Mouse (Mus musculus) hindbrain, embryonic 14.5 days (tissue): ENCODE results near the gene Kdm2b. TPM values are rescaled to one million over a fixed set of nuclear protein-coding genes. Genes with fewer than 3 reads are reported as not detected.

Experiments used
- ATAC-seq: fragments of 200-750 bp; cut with Nextera tagmentation; 2 replicates; pipeline ENCODE4 v1.8.0; 2017; ENCODE audit warnings: moderate number of reproducible peaks, mild to moderate bottlenecking, moderate TSS enrichment, moderate library complexity; ENCODE audit not compliant: low FRiP score
- DNase-seq: peaks from one replicate; pipeline ENCODE4 v3.0.0-alpha.2; 2015; ENCODE audit warnings: low spot score
- H3K27ac ChIP-seq: fragments of 300-500 bp; sonication (generic); 2 replicates; pipeline ENCODE4 v1.5.1; 2014; ENCODE audit warnings: mild to moderate bottlenecking, moderate library complexity
- H3K27me3 ChIP-seq: fragments of 300-500 bp; sonication (generic); 2 replicates; pipeline ENCODE4 v1.6.1; 2014; ENCODE audit warnings: mild to moderate bottlenecking, low read length, mixed read lengths; ENCODE audit not compliant: control insufficient read depth, insufficient read depth
- H3K36me3 ChIP-seq: fragments of 300-500 bp; sonication (generic); replicated peaks from 2 replicates; pipeline ENCODE4 v1.6.1; 2014; ENCODE audit not compliant: control insufficient read depth, insufficient read depth
- H3K4me1 ChIP-seq: fragments of 300-500 bp; sonication (generic); replicated peaks from 2 replicates; pipeline ENCODE4 v1.6.1; 2014; ENCODE audit warnings: antibody characterized with exemption, low read length, mixed read lengths; ENCODE audit not compliant: control insufficient read depth, insufficient read depth
- H3K4me2 ChIP-seq: fragments of 300-500 bp; sonication (generic); replicated peaks from 2 replicates; pipeline ENCODE4 v1.6.1; 2014; ENCODE audit warnings: mild to moderate bottlenecking, moderate library complexity
- H3K4me3 ChIP-seq: fragments of 300-500 bp; sonication (generic); replicated peaks from 2 replicates; pipeline ENCODE4 v1.5.1; 2014; ENCODE audit warnings: mild to moderate bottlenecking, low read length
- H3K9ac ChIP-seq: fragments of 300-500 bp; sonication (generic); 2 replicates; pipeline ENCODE4 v1.6.1; 2014
- H3K9me3 ChIP-seq: fragments of 300-500 bp; sonication (generic); 2 replicates; pipeline ENCODE4 v1.6.1; 2016; ENCODE audit warnings: low read length; ENCODE audit not compliant: control insufficient read depth
- WGBS: fragments of 180-500 bp; shearing (Covaris S2); extraction: QIAGEN DNeasy Blood & Tissue Kit; methylation state at CpG from one replicate; pipeline ENCODE4 v1.1.7; 2014; 5-methylcytosine and 5-hydroxymethylcytosine counted together
- polyA plus RNA-seq: library from polyadenylated mRNA; unstranded; fragments of >200 nt; fragmentation: Nextera tagmentation; extraction: Ambion mirVana; gene quantifications from 2 replicates; pipeline ENCODE4 v1.2.1, GENCODE M21; 2014

The Kdm2b gene
- 80.8 and 87.1 TPM in 2 replicates for polyA plus RNA-seq

- peak within 1 kb of the TSS; percentile 63 for H3K4me3 ChIP-seq
- no peaks in the 10 kb centered on the region for H3K36me3 ChIP-seq
- H3K9ac ChIP-seq: peak within 1 kb of the TSS; percentile 69
- peak; percentile 52; the same call in 1 of the 2 replicates for ATAC-seq
- no peaks in the 10 kb centered on the region for H3K27me3 ChIP-seq
- H3K4me2 ChIP-seq: peak within 1 kb of the TSS; percentile 99
- peak; percentile 49 for DNase-seq
- peak within 1 kb of the TSS; percentile 71 for H3K27ac ChIP-seq
- H3K9me3 ChIP-seq: no peaks in the 10 kb centered on the region
- peaks cover 43% of the 10 kb centered on the region for H3K4me1 ChIP-seq
- under 1% methylated on average over 15 of the region's 15 CpGs for WGBS
Observed at GRCm38 (mm10) chr5:122989551-122990330, at the start of gene Kdm2b. Gene Kdm2b, minus strand, starts transcription at chr5:122989823.

GRCm38 (mm10) chr5:123039120-123039752, 49.6 kb upstream of the Kdm2b start:
- 4% methylated on average over 25 of the region's 25 CpGs for WGBS
- Histone ChIP-seq H3K27ac (no peak overlapping the region), H3K4me3 (no peak overlapping the region), H3K9ac (no peak overlapping the region; the same call in 1 of the 2 replicates), H3K4me1 (peaks cover 6% of the 10 kb centered on the region; the same call in 1 of the 2 replicates), H3K27me3 (no peaks in the 10 kb centered on the region), H3K36me3 (no peaks in the 10 kb centered on the region), H3K4me2 (peak overlapping the region; percentile 49), H3K9me3 (no peaks in the 10 kb centered on the region)
- ATAC-seq (no peak), DNase-seq (no peak)

- Histone ChIP-seq H3K27ac (no peak overlapping the region), H3K4me2 (no peak overlapping the region)
Observed at GRCm38 (mm10) chr5:123038115-123038514, 48.5 kb upstream of the Kdm2b start.

GRCm38 (mm10) chr5:123035564-123035963, 45.9 kb upstream of the Kdm2b start:
- Histone ChIP-seq H3K36me3 (peaks cover 2% of the 10 kb centered on the region), H3K4me1 (peaks cover 6% of the 10 kb centered on the region; the same call in 1 of the 2 replicates), H3K27me3 (no peaks in the 10 kb centered on the region), H3K27ac (no peak overlapping the region), H3K4me2 (no peak overlapping the region), H3K9me3 (no peaks in the 10 kb centered on the region), H3K9ac (no peak overlapping the region), H3K4me3 (no peak overlapping the region)
- ATAC-seq (no peak), DNase-seq (no peak)
- 24% methylated on average over 6 of the region's 6 CpGs for WGBS

More at GRCm38 (mm10) chr5:123038115-123038514, 48.5 kb upstream of the Kdm2b start:
- DNase-seq: no peak
- H3K27me3 ChIP-seq: no peaks in the 10 kb centered on the region
- ATAC-seq: no peak
- WGBS: 93% methylated on average over 5 of the region's 5 CpGs
- peaks cover 6% of the 10 kb centered on the region; the same call in 1 of the 2 replicates for H3K4me1 ChIP-seq
- H3K9me3 ChIP-seq: no peaks in the 10 kb centered on the region
- H3K4me3 ChIP-seq: no peak overlapping the region
- H3K36me3 ChIP-seq: no peaks in the 10 kb centered on the region
- no peak overlapping the region for H3K9ac ChIP-seq

GRCm38 (mm10) chr5:123035089-123035488, 45.5 kb upstream of the Kdm2b start:
- WGBS: 86% methylated on average over 4 of the region's 4 CpGs
- DNase-seq (no peak), ATAC-seq (no peak)
- H3K27me3 ChIP-seq: no peaks in the 10 kb centered on the region
- H3K27ac ChIP-seq: no peak overlapping the region
- no peak overlapping the region for H3K4me3 ChIP-seq
- H3K4me1 ChIP-seq: peaks cover 6% of the 10 kb centered on the region; the same call in 1 of the 2 replicates
- H3K9ac ChIP-seq: no peak overlapping the region
- no peaks in the 10 kb centered on the region for H3K9me3 ChIP-seq
- no peak overlapping the region for H3K4me2 ChIP-seq
- peaks cover 5% of the 10 kb centered on the region for H3K36me3 ChIP-seq

- H3K4me1 ChIP-seq: 0 out of 2 replicates have a peak, but pooled peaks cover under 1% of the 10 kb centered on the region
- H3K4me2 ChIP-seq: no peak overlapping the region
- DNase-seq: no peak
- peaks cover 16% of the 10 kb centered on the region for H3K36me3 ChIP-seq
- no peak overlapping the region for H3K4me3 ChIP-seq
- no peaks in the 10 kb centered on the region for H3K9me3 ChIP-seq
- H3K27ac ChIP-seq: no peak overlapping the region
- no peak overlapping the region for H3K9ac ChIP-seq
- WGBS: 78% methylated on average over 7 of the region's 7 CpGs
- ATAC-seq: no peak
- no peaks in the 10 kb centered on the region for H3K27me3 ChIP-seq
Observed at GRCm38 (mm10) chr5:123033646-123034160, 44.1 kb upstream of the Kdm2b start.

GRCm38 (mm10) chr5:123031312-123031711, 41.7 kb upstream of the Kdm2b start:
- Histone ChIP-seq H3K27me3 (no peaks in the 10 kb centered on the region), H3K9me3 (no peaks in the 10 kb centered on the region), H3K4me1 (no peaks in the 10 kb centered on the region), H3K9ac (no peak overlapping the region), H3K4me2 (no peak overlapping the region), H3K4me3 (no peak overlapping the region), H3K36me3 (peaks cover 16% of the 10 kb centered on the region), H3K27ac (no peak overlapping the region)
- 93% methylated on average over 3 of the region's 3 CpGs for WGBS
- no peak for DNase-seq
- ATAC-seq: no peak

- no peaks in the 10 kb centered on the region for H3K4me1 ChIP-seq
- no peak overlapping the region for H3K27ac ChIP-seq
- no peak overlapping the region for H3K4me2 ChIP-seq
Observed at GRCm38 (mm10) chr5:123029729-123030128, 40.1 kb upstream of the Kdm2b start.

GRCm38 (mm10) chr5:123027436-123027835, 37.8 kb upstream of the Kdm2b start:
- WGBS: 72% methylated on average over 6 of the region's 6 CpGs
- no peak overlapping the region for H3K27ac ChIP-seq

More at GRCm38 (mm10) chr5:123029729-123030128, 40.1 kb upstream of the Kdm2b start:
- Histone ChIP-seq H3K36me3 (peaks cover 16% of the 10 kb centered on the region), H3K27me3 (no peaks in the 10 kb centered on the region), H3K9ac (no peak overlapping the region), H3K9me3 (no peaks in the 10 kb centered on the region), H3K4me3 (no peak overlapping the region)
- ATAC-seq (no peak), DNase-seq (no peak)
- 94% methylated on average over 7 of the region's 7 CpGs for WGBS

More at GRCm38 (mm10) chr5:123027436-123027835, 37.8 kb upstream of the Kdm2b start:
- Histone ChIP-seq H3K9ac (no peak overlapping the region), H3K36me3 (peaks cover 16% of the 10 kb centered on the region), H3K9me3 (no peaks in the 10 kb centered on the region), H3K27me3 (no peaks in the 10 kb centered on the region), H3K4me3 (no peak overlapping the region), H3K4me1 (no peaks in the 10 kb centered on the region), H3K4me2 (no peak overlapping the region)
- no peak for DNase-seq
- no peak for ATAC-seq
